Mouse (Mus musculus) cortical plate, adult 2 months (tissue): ENCODE data around the gene Zfp629. TPM values are rescaled to one million over a fixed set of nuclear protein-coding genes. Genes with fewer than 3 reads are reported as not detected.

Experiments used
- H3K27ac ChIP-seq: fragments of 200-500 bp; 2 replicates; pipeline ENCODE4 v1.5.1; 2012; ENCODE audit warnings: low read length, control low read depth, inconsistent platforms; ENCODE audit not compliant: insufficient read depth
- H3K4me1 ChIP-seq: fragments of 200-500 bp; 2 replicates; pipeline ENCODE4 v1.6.1; 2011; ENCODE audit warnings: low read length; ENCODE audit not compliant: control insufficient read depth, insufficient read depth
- H3K4me3 ChIP-seq: fragments of 200-500 bp; 2 replicates; pipeline ENCODE4 v1.5.1; 2011; ENCODE audit warnings: mild to moderate bottlenecking, low read length, control low read depth; ENCODE audit not compliant: insufficient read depth
- CTCF ChIP-seq: fragments of 200-500 bp; IDR thresholded peaks from 2 replicates; pipeline ENCODE4 v1.5.1; 2011; ENCODE audit warnings: mild to moderate bottlenecking, control low read depth, low read length; ENCODE audit not compliant: insufficient read depth; ENCODE audit errors: extremely low read depth
- POLR2A ChIP-seq: fragments of 200-500 bp; IDR thresholded peaks from 2 replicates; pipeline ENCODE4 v1.6.1; 2011; ENCODE audit warnings: mild to moderate bottlenecking, low read length, control low read depth; ENCODE audit not compliant: insufficient read depth; ENCODE audit errors: extremely low read depth
- polyA plus RNA-seq: library from polyadenylated mRNA; depleted of rRNA; stranded (reverse); fragments of >200 nt; gene quantifications from 2 replicates; pipeline ENCODE4 v1.2.3, GENCODE M21; 2012; rRNA removed

The Zfp629 gene
- polyA plus RNA-seq, 1 experiment, result 16.9 TPM

- H3K4me1 ChIP-seq, result peaks cover 2% of the 10 kb centered on the region; the same call in 1 of the 2 replicates
- H3K27ac ChIP-seq, result no peak overlapping the region
- H3K4me3 ChIP-seq, result no peak overlapping the region
- TF ChIP-seq CTCF, result no peak
- no peak for TF ChIP-seq POLR2A
Observed at GRCm38 (mm10) chr7:127583260-127583659, 32.3 kb downstream of the Zfp629 start.

- no peak for TF ChIP-seq CTCF
- TF ChIP-seq POLR2A, result no peak
- H3K4me1 ChIP-seq, result peaks cover 6% of the 10 kb centered on the region; the same call in 1 of the 2 replicates
- peak overlapping the region; percentile 98 for H3K4me3 ChIP-seq
- no peak overlapping the region for H3K27ac ChIP-seq
Observed at GRCm38 (mm10) chr7:127574115-127574514, 41.5 kb downstream of the Zfp629 start.

- H3K4me3 ChIP-seq, result peak overlapping the region; percentile 98
- no peak for TF ChIP-seq POLR2A
- no peak for TF ChIP-seq CTCF
- no peak overlapping the region for H3K27ac ChIP-seq
- peaks cover 6% of the 10 kb centered on the region; the same call in 1 of the 2 replicates for H3K4me1 ChIP-seq
Observed at GRCm38 (mm10) chr7:127573503-127574008, 42.0 kb downstream of the Zfp629 start.

GRCm38 (mm10) chr7:127572895-127573471, 42.6 kb downstream of the Zfp629 start, which contains the start of gene Phkg2:
Gene Phkg2 (plus strand): TSS chr7:127573340.
- TF ChIP-seq CTCF, result no peak
- TF ChIP-seq POLR2A, result peak; percentile 79
- Histone ChIP-seq H3K4me3 (peak within 1 kb of the TSS; percentile 98), H3K27ac (no peak within 1 kb of the TSS), H3K4me1 (peaks cover 6% of the 10 kb centered on the region; the same call in 1 of the 2 replicates)

GRCm38 (mm10) chr7:127564381-127565150, 51.0 kb downstream of the Zfp629 start:
- no peaks in the 10 kb centered on the region for H3K4me1 ChIP-seq
- no peak overlapping the region for H3K4me3 ChIP-seq
- TF ChIP-seq CTCF (no peak), POLR2A (no peak)
- H3K27ac ChIP-seq, result no peak overlapping the region

GRCm38 (mm10) chr7:127561340-127561858, 54.2 kb downstream of the Zfp629 start, which contains the start of gene Tmem265:
Gene Tmem265 (plus strand): TSS chr7:127561390.
- no peak within 1 kb of the TSS for H3K27ac ChIP-seq
- no peak for TF ChIP-seq POLR2A
- TF ChIP-seq CTCF, result no peak
- H3K4me1 ChIP-seq, result no peaks in the 10 kb centered on the region
- H3K4me3 ChIP-seq, result no peak within 1 kb of the TSS

GRCm38 (mm10) chr7:127560580-127560979, 55.0 kb downstream of the Zfp629 start:
- no peak for TF ChIP-seq CTCF
- TF ChIP-seq POLR2A, result no peak
- Histone ChIP-seq H3K27ac (no peak overlapping the region), H3K4me1 (no peaks in the 10 kb centered on the region), H3K4me3 (no peak overlapping the region)

Other genes starting within 250 kb of the Zfp629 start
- 5.2 and 5.5 TPM in 2 replicates for gene Zfp747, start 239.7 kb downstream of the Zfp629 start, polyA plus RNA-seq
- 2.7 TPM in 2 replicates for gene 9130019O22Rik, start 228.6 kb downstream of the Zfp629 start, polyA plus RNA-seq
- 5.4 and 8.3 TPM in 2 replicates for gene E430018J23Rik, start 222.2 kb downstream of the Zfp629 start, polyA plus RNA-seq
- 3.4 and 3.9 TPM in 2 replicates for gene Zfp764, start 209.0 kb downstream of the Zfp629 start, polyA plus RNA-seq
- 19.2 and 19.3 TPM in 2 replicates for gene Zfp688, start 193.7 kb downstream of the Zfp629 start, polyA plus RNA-seq
- gene Zfp689, start 166.6 kb downstream of the Zfp629 start, polyA plus RNA-seq, result 5.3 and 5.8 TPM in 2 replicates
- 44.0 and 44.8 TPM in 2 replicates for gene Prr14, start 156.2 kb downstream of the Zfp629 start, polyA plus RNA-seq
- 26.6 and 27.1 TPM in 2 replicates for gene Fbrs, start 136.6 kb downstream of the Zfp629 start, polyA plus RNA-seq
- gene Srcap, start 103.8 kb downstream of the Zfp629 start, polyA plus RNA-seq, result 24.7 and 26.4 TPM in 2 replicates
- gene Gm42715, start 96.2 kb downstream of the Zfp629 start, polyA plus RNA-seq, result 11.3 and 13.3 TPM in 2 replicates
- gene Tmem265, start 54.4 kb downstream of the Zfp629 start, polyA plus RNA-seq, result not detected in 2 replicates
- 143 and 150 TPM in 2 replicates for gene Phkg2, start 42.5 kb downstream of the Zfp629 start, polyA plus RNA-seq
- 22.0 and 22.3 TPM in 2 replicates for gene Ccdc189, start 27.2 kb downstream of the Zfp629 start, polyA plus RNA-seq
- 48.0 and 51.1 TPM in 2 replicates for gene Rnf40, start 27.0 kb downstream of the Zfp629 start, polyA plus RNA-seq
- gene Bcl7c, start 93.1 kb upstream of the Zfp629 start, polyA plus RNA-seq, result 25.5 and 27.0 TPM in 2 replicates
- gene Ctf1, start 96.9 kb upstream of the Zfp629 start, polyA plus RNA-seq, result 7.1 and 7.5 TPM in 2 replicates
- gene Ctf2, start 116.4 kb upstream of the Zfp629 start, polyA plus RNA-seq, result not detected in 2 replicates
- 59.2 and 60.7 TPM in 2 replicates for gene Fbxl19, start 128.7 kb upstream of the Zfp629 start, polyA plus RNA-seq
- 24.6 and 25.0 TPM in 2 replicates for gene Orai3, start 154.0 kb upstream of the Zfp629 start, polyA plus RNA-seq
- 15.7 and 16.4 TPM in 2 replicates for gene Setd1a, start 160.9 kb upstream of the Zfp629 start, polyA plus RNA-seq
- gene Gm49388, start 169.8 kb upstream of the Zfp629 start, polyA plus RNA-seq, result not detected in 2 replicates
- 14.2 and 14.5 TPM in 2 replicates for gene Hsd3b7, start 184.8 kb upstream of the Zfp629 start, polyA plus RNA-seq
- gene Stx4a, start 208.5 kb upstream of the Zfp629 start, polyA plus RNA-seq, result 118 and 122 TPM in 2 replicates
- gene Stx1b, start 208.8 kb upstream of the Zfp629 start, polyA plus RNA-seq, result 381 and 383 TPM in 2 replicates